Mouse (Mus musculus) bone marrow, adult 2 months (tissue): Measurements from ENCODE around the gene Tapbp.

Experiments used
- CTCF ChIP-seq: fragments of 200-500 bp; IDR thresholded peaks from 2 replicates; pipeline ENCODE4 v1.5.1; 2011; ENCODE audit warnings: low read length, control low read depth; ENCODE audit not compliant: control insufficient read depth, insufficient read depth
- POLR2A ChIP-seq: fragments of 200-500 bp; IDR thresholded peaks from 2 replicates; pipeline ENCODE4 v1.6.1; 2011; ENCODE audit warnings: low read depth, mild to moderate bottlenecking, control low read depth, low read length, borderline replicate concordance; ENCODE audit not compliant: control insufficient read depth

DNA sequence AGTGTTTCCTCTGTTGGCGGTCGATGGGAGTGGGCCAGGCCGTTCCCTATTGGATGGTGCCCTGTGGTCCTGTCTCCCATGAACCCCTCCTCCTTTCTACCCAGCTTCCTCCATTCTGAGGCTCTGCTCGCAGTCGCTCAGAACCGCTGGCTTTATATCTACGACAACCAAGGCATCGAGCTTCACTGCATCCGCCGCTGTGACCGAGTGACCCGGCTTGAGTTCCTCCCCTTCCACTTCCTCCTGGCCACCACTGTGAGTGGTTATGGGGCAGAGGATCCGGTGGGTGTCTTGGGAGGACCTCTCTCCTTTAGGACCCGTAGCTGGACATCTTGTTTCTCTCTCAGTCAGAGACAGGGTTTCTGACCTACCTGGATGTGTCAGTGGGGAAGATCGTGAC, 27.8 kb downstream of the Tapbp start:
- TF ChIP-seq POLR2A (no peak), CTCF (no peak)
